Mouse (Mus musculus) ES-CJ7 (cell line): ENCODE measurements around the gene Nsrp1.
A peak's percentile ranks its signal among the peaks of the same experiment; 100 is the strongest.

ENCODE experiments used
- DNase-seq: peaks from one replicate; pipeline ENCODE4 v3.0.0; 2011; ENCODE audit warnings: low read depth, low spot score

The Nsrp1 gene

GRCm38 (mm10) chr11:77061951-77062350, 16.3 kb downstream of the Nsrp1 start:
- no peak for DNase-seq

GRCm38 (mm10) chr11:77042816-77043215, 35.4 kb downstream of the Nsrp1 start:
- DNase-seq = no peak

- no peak for DNase-seq
Observed at GRCm38 (mm10) chr11:77041891-77042290, 36.3 kb downstream of the Nsrp1 start.

GRCm38 (mm10) chr11:77031151-77031934, 46.9 kb downstream of the Nsrp1 start:
- no peak for DNase-seq

- DNase-seq = no peak
Observed at GRCm38 (mm10) chr11:77028157-77028556, 50.1 kb downstream of the Nsrp1 start.

- no peak for DNase-seq
Observed at GRCm38 (mm10) chr11:77026559-77026958, 51.7 kb downstream of the Nsrp1 start.

GRCm38 (mm10) chr11:77021749-77022396, 56.4 kb downstream of the Nsrp1 start:
- DNase-seq = no peak

- no peak for DNase-seq
Observed at GRCm38 (mm10) chr11:77019539-77019938, 58.7 kb downstream of the Nsrp1 start.

GRCm38 (mm10) chr11:77018046-77018445, 60.2 kb downstream of the Nsrp1 start:
- no peak for DNase-seq

GRCm38 (mm10) chr11:77010762-77011475, 67.3 kb downstream of the Nsrp1 start:
- no peak for DNase-seq

GRCm38 (mm10) chr11:77009069-77010025, 68.9 kb downstream of the Nsrp1 start:
- DNase-seq = no peak

- DNase-seq = no peak
Observed at GRCm38 (mm10) chr11:77006616-77007015, 71.6 kb downstream of the Nsrp1 start.

- no peak for DNase-seq
Observed at GRCm38 (mm10) chr11:77005881-77006280, 72.4 kb downstream of the Nsrp1 start.

- no peak for DNase-seq
Observed at GRCm38 (mm10) chr11:77002361-77002760, 75.9 kb downstream of the Nsrp1 start.

GRCm38 (mm10) chr11:77000741-77001140, 77.5 kb downstream of the Nsrp1 start:
- no peak for DNase-seq

GRCm38 (mm10) chr11:76998705-76999226, 79.5 kb downstream of the Nsrp1 start:
- DNase-seq = no peak

- peak; percentile 25 for DNase-seq
Observed at GRCm38 (mm10) chr11:76997916-76998704, 80.1 kb downstream of the Nsrp1 start, which contains the start of gene Slc6a4. Gene Slc6a4, plus strand, starts transcription at chr11:76998603.

GRCm38 (mm10) chr11:76997305-76997704, 80.9 kb downstream of the Nsrp1 start:
- DNase-seq = peak; percentile 73

- no peak for DNase-seq
Observed at GRCm38 (mm10) chr11:76995966-76996672, 82.1 kb downstream of the Nsrp1 start.
